Mouse (Mus musculus) bone marrow, adult 2 months (tissue): ENCODE measurements around the gene Pramel3. TPM values are rescaled to one million over a fixed set of nuclear protein-coding genes. Genes with fewer than 3 reads are reported as not detected.
"Not testable (repeated sequence)": the region's sequence is repeated elsewhere in the genome, so short reads cannot be mapped to it uniquely, and the experiment has no call there.

ENCODE experiments used
- H3K27ac ChIP-seq: fragments of 200-500 bp; 2 replicates; pipeline ENCODE4 v1.5.1; 2012; ENCODE audit warnings: low read depth, mild to moderate bottlenecking, control low read depth, inconsistent platforms, low read length; ENCODE audit not compliant: control insufficient read depth, poor library complexity, insufficient read depth
- H3K4me1 ChIP-seq: fragments of 200-500 bp; 2 replicates; pipeline ENCODE4 v1.6.1; 2011; ENCODE audit warnings: low read length; ENCODE audit not compliant: control insufficient read depth, insufficient read depth
- H3K4me3 ChIP-seq: fragments of 200-500 bp; replicated peaks from 2 replicates; pipeline ENCODE3; 2011; ENCODE audit warnings: mild to moderate bottlenecking, low read depth, low read length, control low read depth; ENCODE audit not compliant: control insufficient read depth
- WGBS: fragments of 180-500 bp; shearing (Covaris S2); methylation state at CpG from one replicate; pipeline ENCODE4 v1.1.7; 2018; 5-methylcytosine and 5-hydroxymethylcytosine counted together
- polyA plus RNA-seq: library from polyadenylated mRNA; stranded (reverse); fragments of >200 nt; gene quantifications from 2 replicates; pipeline ENCODE4 v1.2.4, GENCODE M21; 2011; ENCODE audit warnings: low replicate concordance; ENCODE audit not compliant: missing spikeins, insufficient read depth, insufficient read length

Gene Pramel3
- polyA plus RNA-seq, result not detected in 2 replicates

DNA sequence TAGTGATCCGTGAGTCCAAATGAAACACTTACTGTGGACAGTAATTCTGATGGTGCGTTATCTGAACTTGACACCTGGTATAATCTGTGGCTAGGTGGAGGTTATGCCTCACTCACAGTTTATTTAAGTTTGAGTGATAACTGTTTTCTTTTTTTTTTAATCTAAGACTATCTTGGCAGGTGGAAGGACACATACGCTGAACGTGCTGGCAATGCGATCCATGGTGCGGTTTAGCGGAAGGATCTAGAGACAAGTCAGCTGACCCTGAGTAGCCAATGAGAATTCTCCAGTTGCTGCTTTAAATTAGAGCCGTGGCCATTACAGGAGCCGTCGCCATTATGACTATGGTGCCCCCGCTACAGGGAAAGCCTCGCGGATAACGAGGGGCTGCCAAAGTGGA is at the start of gene Pramel3:
TSS of gene Pramel3 (plus strand) at position 301 of the 400 bp plus-strand sequence.
- not testable (repeated sequence) for H3K4me1 ChIP-seq, H3K4me3 ChIP-seq, H3K27ac ChIP-seq
- 92% methylated on average over 14 of the region's 14 CpGs for WGBS

DNA sequence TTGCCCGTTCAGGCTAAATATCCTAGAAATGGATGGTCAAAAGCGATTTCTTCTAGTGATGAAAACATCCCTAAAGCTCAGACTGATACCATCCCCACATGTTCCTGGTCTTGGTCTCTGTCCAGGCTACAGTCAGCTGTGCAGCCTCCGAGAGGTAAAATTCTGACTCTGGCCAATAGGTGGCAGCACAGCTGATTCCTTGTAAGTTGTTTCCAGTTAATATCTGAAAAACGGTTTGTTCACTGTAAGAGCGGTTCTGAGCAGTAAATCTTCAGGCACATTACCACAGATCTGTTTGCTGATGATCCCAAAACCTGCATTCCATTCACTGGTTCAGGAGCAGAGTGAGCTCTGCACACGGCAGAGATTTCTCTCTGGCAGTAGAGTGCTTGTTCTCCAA is 58.6 kb downstream of the Pramel3 start:
- H3K4me1 ChIP-seq, H3K4me3 ChIP-seq, H3K27ac ChIP-seq: not testable (repeated sequence)
- 18% methylated on average over 3 of the region's 6 CpGs for WGBS

DNA sequence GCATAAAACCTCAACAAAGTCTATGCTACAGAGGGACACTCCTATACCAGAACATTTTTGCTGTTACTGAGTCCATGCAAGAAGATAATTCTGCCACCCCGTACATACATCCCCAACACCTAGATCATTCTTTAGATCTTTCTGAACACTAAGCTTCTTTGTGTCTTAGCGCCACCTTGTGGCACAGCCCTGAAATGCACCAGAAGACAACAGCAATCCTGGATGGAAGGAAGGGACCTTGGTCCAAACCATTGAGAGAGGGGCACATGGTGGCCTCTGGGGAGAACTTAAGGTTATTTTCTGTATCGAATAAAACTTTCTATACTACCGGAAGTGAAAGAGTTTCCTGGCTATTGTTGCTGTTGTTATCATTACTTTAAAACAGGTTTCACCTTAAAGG is 59.8 kb downstream of the Pramel3 start:
- WGBS, result no CpG with 5 or more reads among the region's 4 CpGs
- H3K4me3 ChIP-seq, H3K27ac ChIP-seq, H3K4me1 ChIP-seq: not testable (repeated sequence)

Other genes with a start within 250 kb of the Pramel3 start
- gene Gm15023, start 124.7 kb upstream of the Pramel3 start, polyA plus RNA-seq, result not detected in 2 replicates
- not detected in 2 replicates for gene Tceal6, start 91.6 kb upstream of the Pramel3 start, polyA plus RNA-seq
- not detected in 2 replicates for gene Gm5128, start 71.0 kb downstream of the Pramel3 start, polyA plus RNA-seq
- 0.57 TPM in 1 of 2 replicates, not detected in the other for gene Gm7903, start 131.5 kb downstream of the Pramel3 start, polyA plus RNA-seq
- gene AV320801, start 192.3 kb downstream of the Pramel3 start, polyA plus RNA-seq, result not detected in 2 replicates